Mouse (Mus musculus) hindbrain, embryonic 10.5 days (tissue): ENCODE results near the gene Hnf4a. TPM values are rescaled to one million over a fixed set of nuclear protein-coding genes. Genes with fewer than 3 reads are reported as not detected.
"Not testable (repeated sequence)": the region's sequence is repeated elsewhere in the genome, so short reads cannot be mapped to it uniquely, and the experiment has no call there.

Source experiments
- DNase-seq: peaks from one replicate; pipeline ENCODE4 v3.0.0-alpha.2; 2017; ENCODE audit warnings: low spot score
- H3K27ac ChIP-seq: fragments of 300-500 bp; sonication (generic); 2 replicates; pipeline ENCODE4 v1.5.1; 2016; ENCODE audit warnings: mild to moderate bottlenecking, moderate library complexity
- H3K27me3 ChIP-seq: fragments of 300-500 bp; sonication (generic); 2 replicates; pipeline ENCODE4 v1.6.1; 2016; ENCODE audit warnings: mild to moderate bottlenecking; ENCODE audit not compliant: poor library complexity, insufficient read depth, severe bottlenecking
- H3K36me3 ChIP-seq: fragments of 300-500 bp; sonication (generic); 2 replicates; pipeline ENCODE4 v1.6.1; 2016; ENCODE audit warnings: mild to moderate bottlenecking, moderate library complexity
- H3K4me1 ChIP-seq: fragments of 300-500 bp; sonication (generic); replicated peaks from 2 replicates; pipeline ENCODE4 v1.6.1; 2016; ENCODE audit warnings: mild to moderate bottlenecking
- H3K4me3 ChIP-seq: fragments of 300-500 bp; sonication (generic); 2 replicates; pipeline ENCODE4 v1.5.1; 2016; ENCODE audit warnings: mild to moderate bottlenecking, moderate library complexity
- H3K9me3 ChIP-seq: fragments of 300-500 bp; sonication (generic); 2 replicates; pipeline ENCODE4 v1.6.1; 2016; ENCODE audit warnings: mild to moderate bottlenecking, moderate library complexity
- WGBS: fragments of 180-500 bp; shearing (Covaris S2); methylation state at CpG from one replicate; pipeline ENCODE4 v1.1.7; 2016; 5-methylcytosine and 5-hydroxymethylcytosine counted together
- polyA plus RNA-seq: library from polyadenylated mRNA; unstranded; fragments of >200 nt; fragmentation: Nextera tagmentation; extraction: Ambion mirVana; gene quantifications from 2 replicates; pipeline ENCODE4 v1.2.1, GENCODE M21; 2016

Gene Hnf4a
- not detected in 2 replicates for polyA plus RNA-seq

- 85% methylated on average over 10 of the region's 10 CpGs for WGBS
- DNase-seq = no peak
These were observed at the start of gene Hnf4a for GRCm38 (mm10) chr2:163506300-163507004. Hnf4a (plus strand) TSS chr2:163506808.

GRCm38 (mm10) chr2:163458539-163459265, 47.9 kb upstream of the Hnf4a start:
- peaks cover 16% of the 10 kb centered on the region for H3K27me3 ChIP-seq
- no peak overlapping the region for H3K27ac ChIP-seq
- peaks cover 12% of the 10 kb centered on the region for H3K36me3 ChIP-seq
- H3K9me3 ChIP-seq = no peaks in the 10 kb centered on the region
- no peak for DNase-seq
- 57% methylated on average over 27 of the region's 27 CpGs for WGBS
- peaks cover 10% of the 10 kb centered on the region; the same call in 1 of the 2 replicates for H3K4me1 ChIP-seq
- no peak overlapping the region for H3K4me3 ChIP-seq

More at GRCm38 (mm10) chr2:163506300-163507004, at the start of gene Hnf4a:
- Histone ChIP-seq H3K36me3 (no peaks in the 10 kb centered on the region), H3K4me3 (no peak within 1 kb of the TSS), H3K27ac (no peak within 1 kb of the TSS), H3K4me1 (no peaks in the 10 kb centered on the region), H3K27me3 (no peaks in the 10 kb centered on the region), H3K9me3 (no peaks in the 10 kb centered on the region)

- no peak for DNase-seq
- WGBS = 45% methylated on average over 10 of the region's 10 CpGs
These were observed 47.2 kb upstream of the Hnf4a start for GRCm38 (mm10) chr2:163459380-163459779.

GRCm38 (mm10) chr2:163460622-163461021, 46.0 kb upstream of the Hnf4a start:
- Histone ChIP-seq H3K27me3 (peaks cover 16% of the 10 kb centered on the region), H3K4me3 (no peak overlapping the region), H3K4me1 (peaks cover 17% of the 10 kb centered on the region; the same call in 1 of the 2 replicates), H3K9me3 (no peaks in the 10 kb centered on the region), H3K36me3 (no peaks in the 10 kb centered on the region), H3K27ac (no peak overlapping the region)
- no peak for DNase-seq
- 90% methylated on average over 8 of the region's 8 CpGs for WGBS

More at GRCm38 (mm10) chr2:163459380-163459779, 47.2 kb upstream of the Hnf4a start:
- Histone ChIP-seq H3K9me3 (no peaks in the 10 kb centered on the region), H3K4me3 (no peak overlapping the region), H3K27me3 (peaks cover 16% of the 10 kb centered on the region), H3K36me3 (peaks cover 5% of the 10 kb centered on the region), H3K4me1 (peaks cover 11% of the 10 kb centered on the region; the same call in 1 of the 2 replicates), H3K27ac (no peak overlapping the region)

GRCm38 (mm10) chr2:163461307-163461706, 45.3 kb upstream of the Hnf4a start:
- H3K4me3 ChIP-seq, DNase-seq, H3K36me3 ChIP-seq, H3K9me3 ChIP-seq, H3K27ac ChIP-seq: not testable (repeated sequence)
- Histone ChIP-seq H3K27me3 (peaks cover 16% of the 10 kb centered on the region), H3K4me1 (peaks cover 17% of the 10 kb centered on the region; the same call in 1 of the 2 replicates)
- 93% methylated on average over 9 of the region's 9 CpGs for WGBS

- Histone ChIP-seq H3K36me3 (peaks cover 7% of the 10 kb centered on the region; the same call in 1 of the 2 replicates), H3K27me3 (peaks cover 16% of the 10 kb centered on the region), H3K27ac (no peak overlapping the region), H3K9me3 (no peaks in the 10 kb centered on the region), H3K4me3 (no peak overlapping the region), H3K4me1 (peaks cover 17% of the 10 kb centered on the region; the same call in 1 of the 2 replicates)
- WGBS = 87% methylated on average over 5 of the region's 5 CpGs
- DNase-seq = no peak
These were observed 44.2 kb upstream of the Hnf4a start for GRCm38 (mm10) chr2:163462386-163462785.

GRCm38 (mm10) chr2:163462801-163463200, 43.8 kb upstream of the Hnf4a start:
- Histone ChIP-seq H3K36me3 (peaks cover 10% of the 10 kb centered on the region), H3K4me3 (no peak overlapping the region), H3K9me3 (no peaks in the 10 kb centered on the region), H3K27ac (no peak overlapping the region), H3K4me1 (peaks cover 17% of the 10 kb centered on the region; the same call in 1 of the 2 replicates), H3K27me3 (peaks cover 16% of the 10 kb centered on the region)
- no peak for DNase-seq
- WGBS = 79% methylated on average over 11 of the region's 11 CpGs

GRCm38 (mm10) chr2:163463251-163463769, 43.3 kb upstream of the Hnf4a start:
- Histone ChIP-seq H3K27me3 (peaks cover 11% of the 10 kb centered on the region), H3K4me1 (peaks cover 17% of the 10 kb centered on the region; the same call in 1 of the 2 replicates), H3K9me3 (no peaks in the 10 kb centered on the region), H3K4me3 (no peak overlapping the region), H3K27ac (no peak overlapping the region), H3K36me3 (peaks cover 15% of the 10 kb centered on the region)
- DNase-seq = no peak
- WGBS = 69% methylated on average over 10 of the region's 10 CpGs

- peaks cover 5% of the 10 kb centered on the region for H3K27me3 ChIP-seq
- H3K4me1 ChIP-seq = peaks cover 14% of the 10 kb centered on the region; the same call in 1 of the 2 replicates
- DNase-seq = no peak
- WGBS = 74% methylated on average over 4 of the region's 4 CpGs
- no peak overlapping the region for H3K4me3 ChIP-seq
- H3K27ac ChIP-seq = no peak overlapping the region
- no peaks in the 10 kb centered on the region for H3K9me3 ChIP-seq
- H3K36me3 ChIP-seq = peaks cover 22% of the 10 kb centered on the region
These were observed 42.6 kb upstream of the Hnf4a start for GRCm38 (mm10) chr2:163463998-163464397.

GRCm38 (mm10) chr2:163464562-163464961, 42.0 kb upstream of the Hnf4a start:
- 69% methylated on average over 6 of the region's 6 CpGs for WGBS
- 0 out of 2 replicates have a peak, but pooled peaks cover 10% of the 10 kb centered on the region for H3K4me1 ChIP-seq
- no peaks in the 10 kb centered on the region for H3K9me3 ChIP-seq
- no peak for DNase-seq
- peaks cover 28% of the 10 kb centered on the region for H3K36me3 ChIP-seq
- H3K27ac ChIP-seq = no peak overlapping the region
- no peak overlapping the region for H3K4me3 ChIP-seq
- no peaks in the 10 kb centered on the region; the same call in 1 of the 2 replicates for H3K27me3 ChIP-seq

- no peak for DNase-seq
- Histone ChIP-seq H3K27ac (no peak overlapping the region), H3K4me3 (no peak overlapping the region), H3K36me3 (peaks cover 32% of the 10 kb centered on the region), H3K4me1 (peaks cover 18% of the 10 kb centered on the region), H3K27me3 (no peaks in the 10 kb centered on the region), H3K9me3 (no peaks in the 10 kb centered on the region)
- 86% methylated on average over 8 of the region's 8 CpGs for WGBS
These were observed 39.8 kb upstream of the Hnf4a start for GRCm38 (mm10) chr2:163466771-163467170.

GRCm38 (mm10) chr2:163467585-163467984, 39.0 kb upstream of the Hnf4a start:
- 90% methylated on average over 6 of the region's 6 CpGs for WGBS
- Histone ChIP-seq H3K9me3 (no peaks in the 10 kb centered on the region), H3K36me3 (peaks cover 32% of the 10 kb centered on the region), H3K4me1 (peaks cover 25% of the 10 kb centered on the region), H3K4me3 (no peak overlapping the region), H3K27ac (no peak overlapping the region), H3K27me3 (no peaks in the 10 kb centered on the region)
- no peak for DNase-seq
